Comparison of ENCODE assay signal across 22 mouse cellular contexts in genomic region chr14:58174512-58174911, GRCm38 (mm10).
DNase-seq lines count a peak whose midpoint lies in the region; ATAC-seq and TF ChIP-seq lines count a peak whose summit lies in the region.
"Had no signal": no experiment of that assay in that cellular context is flagged by ENCODE, and none has a peak within 500 bp of the region (broad histone marks: within the 10 kb centered on the region; RNA-seq: fewer than 3 reads in every experiment).

No protein-coding gene starts in this region.

- peak overlapping the region; percentile 59; the same call in 1 of the 2 replicates for H3K27ac ChIP-seq in intestine, embryonic 14.5 days (ENCODE audit: low read depth)
- no peak overlapping the region for H3K27ac ChIP-seq in intestine, postnatal 0 days (ENCODE audit: low read depth, low read length)
- H3K27ac ChIP-seq in lung, embryonic 15.5 days = peak overlapping the region; percentile 93
- H3K27ac ChIP-seq in intestine, embryonic 15.5 days = peak overlapping the region; percentile 85
- H3K27ac ChIP-seq in stomach, embryonic 15.5 days = peak overlapping the region; percentile 31; the same call in 1 of the 2 replicates
- H3K27ac ChIP-seq: embryonic facial prominence, embryonic 13.5 days; forebrain, embryonic 12.5 days; hindbrain, embryonic 12.5 days had no signal

- peak; percentile 63; the same call in 1 of the 2 replicates for ATAC-seq in intestine, embryonic 14.5 days (replicated peaks; ENCODE audit: low FRiP score, low TSS enrichment, low read depth)
- ATAC-seq in intestine, postnatal 0 days = no peak
- no peak for ATAC-seq in lung, embryonic 15.5 days (ENCODE audit: borderline replicate concordance, extremely low read depth, low FRiP score, low TSS enrichment)
- ATAC-seq in intestine, embryonic 15.5 days = peak; percentile 68
- no peak for ATAC-seq in stomach, embryonic 15.5 days (ENCODE audit: insufficient read depth, low FRiP score, low read depth)
- ATAC-seq: activated CD4-positive, CD25-positive, alpha-beta regulatory T cell, adult 4 months; hindbrain, embryonic 16.5 days; Patski had no signal

- no peaks in the 10 kb centered on the region for H3K27me3 ChIP-seq in intestine, embryonic 14.5 days (replicated peaks; ENCODE audit: control insufficient read depth, insufficient read depth, low read length)
- H3K27me3 ChIP-seq in intestine, postnatal 0 days (replicated peaks; ENCODE audit: control insufficient read depth, insufficient read depth, low read length) = no peaks in the 10 kb centered on the region
- no peaks in the 10 kb centered on the region for H3K27me3 ChIP-seq in lung, embryonic 15.5 days
- H3K27me3 ChIP-seq in intestine, embryonic 15.5 days (replicated peaks) = no peaks in the 10 kb centered on the region
- no peaks in the 10 kb centered on the region for H3K27me3 ChIP-seq in stomach, embryonic 15.5 days (replicated peaks)
- H3K27me3 ChIP-seq: CH12.LX; forebrain, embryonic 12.5 days; hindbrain, embryonic 12.5 days; Patski had no signal

- no peaks in the 10 kb centered on the region for H3K4me1 ChIP-seq in intestine, embryonic 14.5 days (replicated peaks; ENCODE audit: control insufficient read depth, insufficient read depth, low read length)
- 0 out of 2 replicates have a peak, but pooled peaks cover 7% of the 10 kb centered on the region for H3K4me1 ChIP-seq in intestine, postnatal 0 days (replicated peaks; ENCODE audit: control insufficient read depth, insufficient read depth, low read length)
- 0 out of 2 replicates have a peak, but pooled peaks cover 6% of the 10 kb centered on the region for H3K4me1 ChIP-seq in lung, embryonic 15.5 days
- H3K4me1 ChIP-seq in lung, adult 2 months (ENCODE audit: control insufficient read depth, insufficient read depth, low read length) = no peaks in the 10 kb centered on the region
- H3K4me1 ChIP-seq in intestine, embryonic 15.5 days (replicated peaks) = no peaks in the 10 kb centered on the region
- peaks cover 2% of the 10 kb centered on the region; the same call in 1 of the 2 replicates for H3K4me1 ChIP-seq in stomach, embryonic 15.5 days
- H3K4me1 ChIP-seq: embryonic facial prominence, embryonic 13.5 days; forebrain, embryonic 12.5 days; hindbrain, embryonic 12.5 days had no signal

- H3K9ac ChIP-seq in intestine, embryonic 14.5 days (ENCODE audit: low read length) = no peak overlapping the region
- no peak overlapping the region for H3K9ac ChIP-seq in intestine, postnatal 0 days (ENCODE audit: low read depth, low read length)
- no peak overlapping the region for H3K9ac ChIP-seq in lung, embryonic 15.5 days
- no peak overlapping the region for H3K9ac ChIP-seq in intestine, embryonic 15.5 days
- H3K9ac ChIP-seq in stomach, embryonic 15.5 days = no peak overlapping the region
- H3K9ac ChIP-seq: embryonic facial prominence, embryonic 13.5 days; forebrain, embryonic 12.5 days; hindbrain, embryonic 12.5 days had no signal

- no peaks in the 10 kb centered on the region for H3K36me3 ChIP-seq in intestine, embryonic 14.5 days (ENCODE audit: control insufficient read depth, insufficient read depth, low read length)
- H3K36me3 ChIP-seq in intestine, postnatal 0 days (ENCODE audit: control insufficient read depth, insufficient read depth) = no peaks in the 10 kb centered on the region
- H3K36me3 ChIP-seq in lung, embryonic 15.5 days = no peaks in the 10 kb centered on the region
- no peaks in the 10 kb centered on the region for H3K36me3 ChIP-seq in intestine, embryonic 15.5 days
- no peaks in the 10 kb centered on the region for H3K36me3 ChIP-seq in stomach, embryonic 15.5 days
- H3K36me3 ChIP-seq: embryonic facial prominence, embryonic 13.5 days; forebrain, embryonic 12.5 days; hindbrain, embryonic 12.5 days had no signal

- DNase-seq in intestine, embryonic 14.5 days (ENCODE audit: low spot score) = no peak
- no peak for DNase-seq in lung, adult 2 months
- no peak for DNase-seq in frontal cortex, postnatal 14 days (ENCODE audit: low spot score in 2 of 2)
- no peak for DNase-seq in yolk sac, embryonic 10.5 days (ENCODE audit: low spot score)
- DNase-seq: adrenal gland, postnatal 14 days; cerebellum, adult 18-20 months; cerebellum, adult 9-11 months; cerebellum, postnatal 36 days; gastrocnemius, postnatal 14 days; heart, postnatal 10 days; heart, postnatal 4 days had no signal

- no peak for TF ChIP-seq POLR2A in lung, adult 2 months (IDR thresholded peaks at IDR 0.05; ENCODE audit: borderline replicate concordance, extremely low read depth, low read depth, low read length)

- 67% methylated on average over 6 of the region's 6 CpGs for WGBS in intestine, embryonic 14.5 days
- WGBS in intestine, postnatal 0 days = 43% methylated on average over 6 of the region's 6 CpGs
- 45% methylated on average over 6 of the region's 6 CpGs for WGBS in lung, embryonic 15.5 days
- 77% methylated on average over 6 of the region's 6 CpGs for WGBS in lung, adult 2 months
- WGBS in intestine, embryonic 15.5 days = 63% methylated on average over 6 of the region's 6 CpGs
- 61% methylated on average over 6 of the region's 6 CpGs for WGBS in stomach, embryonic 15.5 days

- H3K9me3 ChIP-seq in intestine, embryonic 14.5 days (ENCODE audit: control insufficient read depth, low read length) = 0 out of 2 replicates have a peak, but pooled peaks cover 5% of the 10 kb centered on the region
- no peaks in the 10 kb centered on the region for H3K9me3 ChIP-seq in intestine, postnatal 0 days (ENCODE audit: control insufficient read depth)
- no peaks in the 10 kb centered on the region for H3K9me3 ChIP-seq in lung, embryonic 15.5 days
- H3K9me3 ChIP-seq in intestine, embryonic 15.5 days = no peaks in the 10 kb centered on the region; the same call in 1 of the 2 replicates
- H3K9me3 ChIP-seq in stomach, embryonic 15.5 days = no peaks in the 10 kb centered on the region
- H3K9me3 ChIP-seq: forebrain, embryonic 12.5 days; hindbrain, embryonic 12.5 days had no signal

- no peak for TF ChIP-seq CTCF in intestine, postnatal 0 days (IDR thresholded peaks at IDR 0.05; ENCODE audit: low read depth)
- no peak for TF ChIP-seq CTCF in lung, adult 2 months (IDR thresholded peaks at IDR 0.05; ENCODE audit: insufficient read depth, low read length)

- no peak overlapping the region for H3K4me3 ChIP-seq in intestine, embryonic 14.5 days (ENCODE audit: low read depth, low read length)
- no peak overlapping the region for H3K4me3 ChIP-seq in intestine, postnatal 0 days (ENCODE audit: low read depth, low read length)
- H3K4me3 ChIP-seq in lung, embryonic 15.5 days = no peak overlapping the region
- H3K4me3 ChIP-seq in lung, adult 2 months (replicated peaks; ENCODE audit: extremely low read depth, low read depth, low read length) = no peak overlapping the region
- H3K4me3 ChIP-seq in intestine, embryonic 15.5 days (replicated peaks) = no peak overlapping the region
- no peak overlapping the region for H3K4me3 ChIP-seq in stomach, embryonic 15.5 days (replicated peaks)
- H3K4me3 ChIP-seq: embryonic facial prominence, embryonic 13.5 days; forebrain, embryonic 12.5 days; hindbrain, embryonic 12.5 days had no signal

- H3K4me2 ChIP-seq in intestine, embryonic 14.5 days (ENCODE audit: low read length) = no peak overlapping the region
- no peak overlapping the region for H3K4me2 ChIP-seq in intestine, postnatal 0 days (replicated peaks; ENCODE audit: low read depth)
- no peak overlapping the region for H3K4me2 ChIP-seq in lung, embryonic 15.5 days
- H3K4me2 ChIP-seq in intestine, embryonic 15.5 days (replicated peaks) = no peak overlapping the region
- no peak overlapping the region for H3K4me2 ChIP-seq in stomach, embryonic 15.5 days
- H3K4me2 ChIP-seq: embryonic facial prominence, embryonic 13.5 days; forebrain, embryonic 12.5 days; hindbrain, embryonic 12.5 days had no signal

Comparison
In these comparisons a context has a peak if more than half of its experiments do, and no peak if none do; other contexts are left out.
1. ATAC-seq: peak in intestine, embryonic 14.5 days (single experiment) and intestine, embryonic 15.5 days (single experiment); none in intestine, postnatal 0 days (single experiment), lung, embryonic 15.5 days (single experiment) and stomach, embryonic 15.5 days (single experiment).